Mouse (Mus musculus) MEL (cell line): ENCODE results near the gene Fam69a.

Experiments
- CTCF ChIP-seq, 3 experiments: IDR thresholded peaks in 2 of 3; conservative IDR thresholded peaks in 1 of 3; 2 replicates each; pipeline ENCODE4 v1.5.1; 2011 to 2012; ENCODE audit warnings: low read length in 3 of 3, low read depth in 2 of 3, mild to moderate bottlenecking in 2 of 3, improper control_type of control experiment in 1 of 3, inconsistent platforms in 1 of 3, mixed read lengths in 1 of 3, moderate library complexity in 1 of 3; ENCODE audit not compliant: control insufficient read depth in 1 of 3, insufficient read depth in 1 of 3, poor library complexity in 1 of 3, severe bottlenecking in 1 of 3
- POLR2A ChIP-seq, 2 experiments: IDR thresholded peaks; 2 replicates each; pipeline ENCODE4 v1.6.1; 2011 to 2012; ENCODE audit warnings: low read length in 2 of 2, mild to moderate bottlenecking in 2 of 2, control low read depth in 1 of 2, improper control_type of control experiment in 1 of 2, low read depth in 1 of 2, moderate library complexity in 1 of 2; ENCODE audit not compliant: control insufficient read depth in 1 of 2, insufficient read depth in 1 of 2, poor library complexity in 1 of 2
- POLR2AphosphoS2 ChIP-seq: IDR thresholded peaks from 2 replicates; pipeline ENCODE4 v1.6.1; 2011; ENCODE audit warnings: low read length, improper control_type of control experiment
- USF2 ChIP-seq, 2 experiments: IDR thresholded peaks; 2 replicates each; pipeline ENCODE4 v1.6.1; 2011 to 2012; ENCODE audit warnings: improper control_type of control experiment in 2 of 2, low read length in 2 of 2, borderline replicate concordance in 1 of 2, inconsistent platforms in 1 of 2, low read depth in 1 of 2, mild to moderate bottlenecking in 1 of 2; ENCODE audit not compliant: insufficient read depth in 1 of 2

GRCm38 (mm10) chr5:107904325-107904724, 82.6 kb downstream of the Fam69a start:
- peak; percentile 53; the same call in 1 of the 2 replicates for TF ChIP-seq POLR2AphosphoS2
- no peak for TF ChIP-seq USF2 (IDR thresholded peaks at IDR 0.05; ENCODE audit: borderline replicate concordance in 1 of 2, insufficient read depth in 1 of 2, low read depth in 1 of 2, low read length in 2 of 2)
- TF ChIP-seq POLR2A (IDR thresholded peaks at IDR 0.05; ENCODE audit: control insufficient read depth in 1 of 2, insufficient read depth in 1 of 2, low read depth in 1 of 2, low read length in 2 of 2, poor library complexity in 1 of 2): no peak
- no peak for TF ChIP-seq CTCF (IDR thresholded peaks at IDR 0.05 in 2 of 3, conservative IDR thresholded peaks at IDR 0.05 in 1 of 3; ENCODE audit: control insufficient read depth in 1 of 3, insufficient read depth in 1 of 3, low read depth in 2 of 3, low read length in 3 of 3, poor library complexity in 1 of 3, severe bottlenecking in 1 of 3)
